Mouse (Mus musculus) MN1 (cell line): ENCODE data around the gene Limd1.

Experiments
- DNase-seq: peaks from one replicate; pipeline ENCODE4 v3.0.0-alpha.2; 2016; ENCODE audit warnings: low spot score

The Limd1 gene

DNA sequence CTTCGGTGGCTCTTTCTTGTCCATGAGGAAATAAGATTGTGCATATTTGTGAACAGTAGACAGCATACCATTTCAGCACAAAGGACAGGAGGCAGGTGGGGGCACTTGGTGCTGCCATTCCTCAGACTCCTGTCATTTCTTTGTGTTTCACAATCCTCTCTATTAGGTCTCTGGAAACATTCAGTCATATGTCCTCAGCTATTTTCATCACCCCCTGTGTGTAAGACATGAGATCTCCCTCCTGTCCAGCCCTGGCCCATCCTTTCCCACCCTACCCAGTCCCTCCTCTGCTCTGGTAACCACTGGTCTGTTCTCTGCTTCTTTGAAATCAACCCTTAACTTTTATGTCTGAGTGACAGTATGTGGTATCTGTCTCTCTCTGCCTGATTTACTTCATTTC is 5.1 kb downstream of the Limd1 start:
- DNase-seq: no peak

DNA sequence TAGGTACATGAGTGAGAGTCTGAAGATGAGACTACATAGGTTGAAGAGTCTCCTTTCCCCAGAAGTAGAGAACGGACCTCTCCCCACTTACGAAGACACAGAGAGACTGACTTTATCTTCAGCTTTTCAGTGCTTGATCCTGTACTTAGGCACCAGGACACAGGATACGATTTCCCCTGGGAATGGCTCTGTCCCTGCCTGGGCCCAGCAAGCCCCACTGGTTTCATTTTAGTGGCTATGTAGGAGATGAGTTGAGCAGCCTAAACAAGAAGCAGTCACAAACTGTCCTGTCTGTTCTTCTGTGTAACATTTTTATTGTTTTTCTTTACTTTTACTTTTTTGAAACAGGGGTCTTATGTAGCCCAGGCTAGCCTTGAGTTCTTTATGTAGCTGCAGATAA is 6.3 kb downstream of the Limd1 start:
- DNase-seq: no peak

DNA sequence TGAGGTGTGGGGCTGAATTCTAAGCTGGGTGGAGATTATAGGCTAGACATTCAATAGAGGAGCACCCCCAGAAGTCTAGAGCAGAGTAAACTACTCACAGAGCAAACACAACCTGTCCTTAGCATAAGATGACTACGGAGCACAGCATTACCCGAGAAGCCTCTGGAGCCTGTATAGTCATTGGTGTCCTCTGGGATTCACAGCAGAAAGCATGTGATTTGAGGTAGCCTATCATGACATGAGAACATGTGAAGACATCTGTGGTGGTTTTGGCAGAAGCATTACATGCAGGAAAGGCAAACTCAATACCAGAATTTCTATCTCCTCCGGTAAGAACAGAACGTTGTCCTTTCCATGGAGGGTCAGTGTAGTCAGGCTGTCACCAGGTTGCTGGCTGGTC is 7.1 kb downstream of the Limd1 start:
- no peak for DNase-seq

DNA sequence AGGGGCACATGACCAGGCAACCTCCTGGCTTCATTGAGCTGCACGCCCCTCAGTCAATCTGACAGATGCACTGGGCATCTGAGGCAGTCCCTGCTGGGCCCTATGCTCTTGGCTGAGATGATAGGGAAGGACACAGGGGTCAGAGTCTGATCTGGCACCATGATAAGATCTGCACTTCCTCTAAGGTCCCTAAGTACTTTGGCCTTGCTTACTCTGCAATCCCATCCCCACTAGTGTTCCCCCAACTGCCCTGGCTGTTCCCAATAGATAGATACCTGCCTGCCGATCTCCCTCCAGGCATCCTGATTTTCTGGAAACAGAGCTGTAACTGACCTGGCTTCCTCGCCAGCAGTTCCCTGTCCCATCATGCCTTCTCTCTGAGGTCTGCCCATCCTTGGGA is 8.1 kb downstream of the Limd1 start:
- no peak for DNase-seq

DNA sequence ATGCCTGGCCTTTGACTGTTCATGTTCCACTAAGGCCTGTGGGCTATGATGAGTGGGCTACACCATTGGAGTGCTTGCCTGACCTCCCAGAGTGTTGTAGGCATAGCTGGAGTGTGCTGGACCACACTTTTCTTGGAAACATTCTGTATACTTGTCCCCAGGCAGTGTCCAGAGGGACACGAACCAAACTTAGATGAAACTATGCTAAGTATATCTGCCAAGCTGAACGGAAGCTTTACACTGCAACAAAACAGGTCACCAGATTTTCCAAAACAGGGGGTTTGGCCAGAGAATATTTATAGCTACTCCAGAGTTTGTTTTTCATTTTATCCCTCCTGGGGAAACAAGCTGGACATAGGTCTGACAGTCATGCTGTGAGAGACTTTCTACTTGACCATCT is 10.6 kb downstream of the Limd1 start:
- no peak for DNase-seq

DNA sequence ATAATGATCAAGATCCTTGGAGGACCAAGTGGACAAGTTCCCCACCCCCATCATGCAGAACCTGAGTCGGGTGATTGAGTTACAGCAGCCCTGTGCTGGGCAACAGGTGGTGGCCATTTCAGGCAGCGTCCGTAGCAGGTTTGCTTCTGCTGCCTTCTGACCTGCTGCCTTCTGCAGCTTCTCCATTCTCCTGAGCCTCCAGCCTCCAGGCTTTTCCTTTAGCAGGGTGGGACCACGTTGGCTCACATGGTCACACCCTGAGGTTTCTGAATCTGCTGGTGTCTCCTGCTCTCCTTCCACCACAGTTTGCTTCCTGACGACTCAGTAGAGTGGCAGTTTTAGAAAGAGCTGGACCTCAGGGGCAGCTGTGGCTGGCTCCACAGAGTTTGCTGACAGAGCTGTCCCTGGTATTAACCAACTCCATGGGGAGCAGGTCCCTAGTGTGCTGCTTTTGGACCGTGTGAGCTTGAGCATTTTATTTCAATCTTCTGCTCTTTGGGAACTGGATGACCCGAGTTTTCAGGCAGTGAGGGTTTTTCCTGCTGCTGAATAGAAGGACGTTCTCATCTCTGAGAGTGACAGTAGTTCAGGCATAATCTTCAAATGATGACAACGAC is 11.3 kb downstream of the Limd1 start:
- no peak for DNase-seq

DNA sequence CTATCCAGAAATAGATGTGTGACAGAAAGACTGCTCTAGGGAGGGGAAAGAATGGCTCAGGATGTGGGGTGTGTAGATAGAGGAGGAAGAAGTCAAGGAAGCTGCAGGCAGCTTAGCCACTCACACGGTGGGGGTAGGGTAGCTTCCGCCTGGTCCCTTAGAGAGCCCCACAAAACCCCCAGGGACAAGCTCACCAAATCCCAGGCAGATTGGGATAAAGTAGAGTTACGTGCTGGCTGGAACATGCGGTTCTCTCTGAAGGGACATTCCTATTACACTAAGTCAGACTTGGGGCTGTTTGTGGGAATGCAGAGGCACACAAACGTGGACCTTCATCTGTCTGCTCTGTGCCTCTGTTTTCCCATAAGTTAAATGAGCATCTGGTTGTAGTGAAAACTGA is 12.4 kb downstream of the Limd1 start:
- no peak for DNase-seq

DNA sequence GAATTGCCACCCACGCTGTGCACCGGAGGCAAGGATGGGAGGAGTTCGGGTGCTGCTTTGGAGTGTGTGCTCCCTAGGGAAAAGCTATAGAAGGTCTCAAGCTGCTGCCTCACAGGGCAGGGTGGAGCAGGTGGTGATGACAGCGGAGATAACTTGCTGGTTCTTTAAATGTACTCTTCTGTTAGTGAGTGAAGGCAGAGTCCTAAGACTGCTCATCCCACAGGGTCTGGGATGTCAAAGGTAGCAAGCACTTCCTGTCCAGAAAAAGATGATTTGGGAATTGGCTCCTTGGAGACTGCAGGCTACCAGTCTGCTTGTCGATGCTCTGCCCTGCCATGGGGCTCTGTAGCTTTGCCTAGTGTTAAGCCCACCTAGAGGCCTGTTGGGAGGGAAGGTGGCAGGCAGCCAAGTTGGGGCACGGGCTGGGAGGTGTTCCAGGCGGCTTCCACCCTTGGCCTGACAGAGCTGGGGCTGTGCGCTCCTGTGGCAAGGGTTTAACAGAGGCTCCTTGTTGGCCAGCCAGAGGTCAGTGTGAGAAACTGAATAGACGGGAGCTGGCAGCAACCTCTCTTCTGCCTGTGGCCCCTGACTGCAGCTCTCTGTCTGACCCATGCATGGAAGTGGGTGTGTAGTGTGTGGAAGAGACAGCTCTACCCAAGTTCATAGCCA is 13.5 kb downstream of the Limd1 start:
- peak; percentile 52 for DNase-seq

DNA sequence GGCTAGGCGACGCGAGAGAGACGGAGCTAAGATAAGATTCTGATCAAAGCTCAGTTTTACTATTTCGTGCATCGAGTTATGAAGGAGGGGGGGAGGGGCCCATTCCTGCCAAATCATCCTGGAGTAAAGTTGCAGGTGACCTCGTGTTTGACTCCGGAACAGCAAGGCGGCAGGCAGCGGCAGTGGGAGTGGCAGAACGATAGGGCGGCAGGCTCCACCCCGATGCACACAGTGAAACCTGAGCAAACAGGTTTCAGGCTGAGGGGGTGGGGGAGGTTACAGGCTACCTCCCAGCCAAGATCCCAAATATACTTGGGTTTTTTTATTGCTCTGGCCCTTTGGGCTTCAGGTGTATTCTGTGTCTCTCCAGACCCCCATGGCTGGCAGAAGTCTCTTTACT is 18.2 kb downstream of the Limd1 start:
- no peak for DNase-seq

DNA sequence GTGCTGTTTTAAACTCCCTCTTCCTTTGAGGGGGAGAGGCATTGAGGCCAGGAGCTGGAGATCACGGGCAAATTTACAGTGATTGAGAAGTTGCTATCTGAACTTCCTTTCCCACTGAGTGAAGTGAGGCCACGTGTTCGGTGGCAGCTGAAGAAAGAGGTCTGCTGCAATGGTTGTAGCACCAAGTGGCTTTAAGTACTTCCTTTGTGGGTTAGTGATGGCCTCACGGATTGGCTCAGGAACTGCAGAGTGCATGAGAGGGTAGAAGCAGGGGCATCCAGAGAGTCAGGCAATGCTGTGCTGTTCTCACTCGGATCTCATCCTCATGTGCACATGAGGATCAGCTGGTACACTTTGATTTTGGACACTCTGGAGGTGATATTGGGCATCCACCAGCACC is 19.4 kb downstream of the Limd1 start:
- no peak for DNase-seq

DNA sequence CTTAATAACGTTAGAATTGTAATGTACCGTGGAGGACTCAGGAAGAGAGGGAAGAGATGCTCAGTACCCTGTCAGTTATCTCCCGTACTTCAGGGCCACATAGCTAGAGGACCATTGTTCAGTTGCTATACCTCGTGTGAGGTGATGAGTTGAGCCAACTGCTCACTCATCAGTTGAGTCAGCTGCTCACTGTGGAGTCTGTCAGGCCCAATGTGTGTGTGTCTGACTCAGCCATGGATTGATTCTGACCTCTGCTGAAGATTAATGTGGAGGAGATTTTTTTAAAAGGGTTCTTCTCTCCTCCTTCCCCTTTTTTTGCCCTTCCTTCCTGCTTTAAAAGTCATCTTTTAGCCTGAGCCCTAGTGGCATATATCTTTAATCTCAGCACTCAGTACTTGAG is 22.0 kb downstream of the Limd1 start:
- no peak for DNase-seq

DNA sequence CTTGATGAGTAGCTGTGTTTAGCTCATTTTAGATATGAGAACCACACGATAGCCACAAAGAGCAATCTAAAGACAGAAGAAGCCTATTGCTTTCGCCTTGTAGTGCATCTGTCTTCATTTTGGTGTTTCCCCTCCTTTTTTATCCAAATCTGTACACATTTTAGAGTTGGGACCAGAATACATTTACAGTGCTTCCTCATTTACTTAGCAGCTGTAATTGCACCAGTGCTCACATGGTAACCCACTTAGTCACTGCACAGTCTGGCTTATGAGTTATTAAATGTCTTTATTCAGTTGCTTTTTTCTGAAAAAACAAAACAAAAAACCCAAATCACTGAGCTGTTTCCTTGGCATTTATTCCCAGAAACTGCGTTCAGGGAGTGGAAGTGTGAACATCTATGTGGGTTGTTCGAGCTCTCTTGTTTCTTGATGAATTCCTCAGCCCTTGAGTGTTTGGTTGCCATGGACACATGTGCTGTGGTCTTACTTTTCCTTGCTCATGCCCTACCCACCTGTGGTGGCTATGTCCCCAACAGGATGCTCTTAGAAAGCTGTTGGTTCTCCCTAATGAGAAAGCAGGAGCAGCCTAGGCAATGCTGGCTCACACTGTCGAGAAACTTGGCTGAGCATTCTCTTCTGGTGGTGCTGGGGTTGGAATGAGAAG is 24.8 kb downstream of the Limd1 start:
- DNase-seq: no peak

DNA sequence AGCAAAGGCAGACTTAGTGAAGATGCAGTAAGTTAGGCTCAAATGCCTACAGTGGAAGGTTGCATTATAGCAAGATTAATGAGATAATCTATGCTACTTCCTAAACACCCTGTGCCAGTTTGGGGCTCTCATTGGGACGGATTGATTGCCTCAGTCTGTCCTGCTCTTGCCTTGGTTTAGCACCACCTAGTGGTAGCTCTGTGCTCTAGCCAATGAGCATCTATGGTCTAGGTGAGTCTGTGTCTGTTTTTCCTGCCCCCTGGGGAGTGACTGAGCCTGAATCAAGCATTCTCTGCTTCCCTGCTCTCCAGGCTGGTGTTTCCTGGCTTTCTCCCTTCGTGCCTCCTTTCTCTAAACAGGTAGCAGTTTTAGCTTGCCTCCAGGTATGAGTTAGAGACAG is 25.8 kb downstream of the Limd1 start:
- DNase-seq: peak; percentile 77

DNA sequence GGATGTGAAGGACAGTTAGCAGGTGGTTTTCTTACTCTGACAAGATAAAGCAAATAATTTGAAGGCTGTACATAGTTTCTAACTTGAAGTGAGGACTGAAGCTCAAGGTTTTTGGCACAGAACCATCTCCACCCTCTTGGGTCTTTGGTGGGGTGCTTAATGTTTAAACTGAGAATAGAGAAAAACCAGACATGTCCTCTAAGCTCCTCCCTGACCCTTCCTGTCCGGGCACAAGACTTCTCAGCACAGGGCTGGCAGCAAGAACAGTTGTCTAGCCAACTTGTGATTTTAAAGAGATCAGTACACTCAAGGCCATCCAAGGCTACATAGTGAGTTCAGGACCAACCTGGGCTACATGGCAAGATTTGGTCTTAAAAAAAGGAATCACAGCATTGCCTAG is 27.1 kb downstream of the Limd1 start:
- DNase-seq: no peak

DNA sequence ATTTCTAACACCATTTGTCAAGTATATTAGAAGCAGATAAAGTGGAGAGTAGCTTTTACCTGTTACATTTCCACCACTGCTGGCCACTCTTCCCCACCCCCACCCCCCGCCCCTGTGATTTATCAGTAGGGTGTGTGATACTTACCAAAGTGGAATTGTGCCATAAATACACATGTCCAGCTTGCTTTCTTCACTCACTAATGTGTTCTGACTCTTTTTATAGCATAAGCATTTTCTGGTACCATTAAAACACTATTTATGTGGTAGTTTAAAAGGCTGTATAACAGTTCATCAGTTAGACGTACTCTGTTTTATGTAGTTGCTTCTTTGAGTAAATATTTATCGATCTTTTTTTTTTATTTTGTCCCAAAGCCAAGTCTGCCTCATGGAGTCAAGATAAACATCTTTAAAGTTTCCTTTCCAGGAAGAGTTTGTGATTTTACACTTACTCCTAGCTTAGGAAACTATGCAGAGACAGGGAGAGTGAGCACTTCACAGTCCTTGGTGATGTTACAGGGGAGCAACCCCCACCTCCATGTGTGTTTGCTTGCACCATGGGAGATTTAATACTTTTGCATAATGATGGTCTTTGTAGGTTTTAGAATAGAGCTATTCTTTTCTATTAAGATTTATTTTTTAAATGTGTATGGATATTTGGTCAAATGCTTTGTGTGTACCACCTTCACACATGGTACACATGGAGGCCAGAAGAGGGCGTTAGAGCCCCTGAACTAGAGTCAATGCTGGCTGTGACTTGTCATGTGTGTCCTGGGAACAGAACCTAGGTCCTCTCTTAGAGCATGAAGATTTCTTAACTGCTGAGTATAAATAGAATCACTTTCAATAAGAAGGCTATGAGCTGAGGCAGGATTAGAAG is 28.0 kb downstream of the Limd1 start:
- DNase-seq: no peak

DNA sequence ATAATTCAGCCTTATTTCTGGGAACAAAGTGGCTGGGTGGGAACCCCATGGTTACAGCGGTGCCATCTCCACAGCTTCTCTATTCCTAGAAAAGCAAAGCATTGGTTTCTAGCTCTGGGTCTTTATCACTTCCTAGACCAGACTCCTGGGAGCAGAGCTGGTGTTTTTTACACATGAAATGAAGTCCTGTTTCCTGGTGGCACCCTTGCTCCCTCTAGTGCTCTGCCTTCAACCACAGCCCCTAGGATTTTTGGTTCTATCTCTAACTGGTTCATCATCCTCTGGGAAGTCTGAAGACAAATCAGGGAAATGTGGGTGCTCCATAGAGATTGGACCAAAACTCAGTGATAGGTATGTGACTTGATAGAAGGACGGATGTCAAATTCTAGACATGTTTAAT is 28.9 kb downstream of the Limd1 start:
- DNase-seq: peak; percentile 31

DNA sequence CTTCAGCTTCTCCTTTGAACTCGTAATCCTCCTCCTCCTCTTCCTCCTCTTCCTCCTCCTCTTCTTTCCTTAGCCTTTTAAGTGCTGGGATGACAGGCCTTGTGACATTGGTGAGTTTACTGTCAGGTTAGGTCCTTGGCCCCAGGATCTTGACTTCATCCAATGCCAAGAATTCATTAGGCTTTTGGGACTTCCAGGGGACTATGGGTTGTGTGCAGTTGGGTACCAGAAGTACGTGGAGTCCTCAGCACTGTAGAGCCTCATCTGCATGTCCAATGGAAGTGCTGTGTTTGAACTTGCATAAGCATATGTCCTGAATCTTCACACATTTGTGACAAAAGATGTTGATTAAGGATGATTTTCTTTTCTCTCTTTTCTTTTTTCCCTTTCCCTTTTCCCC is 30.5 kb downstream of the Limd1 start:
- no peak for DNase-seq

DNA sequence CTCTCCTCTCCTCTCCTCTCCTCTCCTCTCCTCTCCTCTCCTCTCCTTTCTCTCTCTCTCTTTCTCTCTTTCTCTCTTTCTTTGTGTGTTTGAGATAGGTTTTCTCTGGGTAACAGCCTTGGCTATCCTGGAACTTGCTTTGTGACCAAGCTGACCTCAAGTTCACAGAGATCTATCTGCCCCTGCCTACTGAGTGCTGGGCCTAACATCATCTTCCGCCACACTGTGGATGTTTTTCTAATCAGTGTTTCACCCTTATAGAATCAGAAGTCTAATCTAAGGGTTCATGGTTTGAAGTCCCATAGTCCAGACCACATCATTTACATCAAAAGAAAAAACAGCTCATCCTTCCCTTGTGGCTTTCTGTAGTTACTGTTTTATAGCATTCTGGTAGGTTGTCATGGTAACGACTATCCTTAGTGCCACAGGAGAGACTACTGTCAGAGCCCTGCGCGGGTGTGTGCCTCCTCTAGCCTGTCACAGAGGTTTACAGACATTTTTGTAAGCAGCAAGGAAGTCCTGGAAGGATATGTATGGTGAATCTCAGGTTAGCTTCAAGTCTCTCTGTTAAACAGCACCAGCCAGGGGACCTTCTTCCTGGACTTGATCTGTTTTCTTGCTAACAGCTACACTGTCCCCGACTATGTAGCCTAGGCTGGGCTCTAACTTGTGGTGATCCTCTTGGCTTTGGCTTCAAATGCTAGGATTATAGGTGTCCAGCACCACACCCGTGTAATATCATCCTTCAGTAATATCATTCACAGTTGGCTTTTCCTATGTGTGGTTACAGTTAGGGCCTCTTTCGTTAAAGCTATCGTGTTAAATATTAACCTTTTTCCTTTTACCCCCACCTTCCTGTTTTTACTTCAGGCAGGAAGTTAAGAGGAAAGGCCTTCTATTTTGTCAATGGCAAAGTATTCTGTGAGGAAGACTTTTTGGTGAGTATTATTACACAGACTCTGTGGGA is 31.4 kb downstream of the Limd1 start:
- DNase-seq: peak; percentile 30

DNA sequence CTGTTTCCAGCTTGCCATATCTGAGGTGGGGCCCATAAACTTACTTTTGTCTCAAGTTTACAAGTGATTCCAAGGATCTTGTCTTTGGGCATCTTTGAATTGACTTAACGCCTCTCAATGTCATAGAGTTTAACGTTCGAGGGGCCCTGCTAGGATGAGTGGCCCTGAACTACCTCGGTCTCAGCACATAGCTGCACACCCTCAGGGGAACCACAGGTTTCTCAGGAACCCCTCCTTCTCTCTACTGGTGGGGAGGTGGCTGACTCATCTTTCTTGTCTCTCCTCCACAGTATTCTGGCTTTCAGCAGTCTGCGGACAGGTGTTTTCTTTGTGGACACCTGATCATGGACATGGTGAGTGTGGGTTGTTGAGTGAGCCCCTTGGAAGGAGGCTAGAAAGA is 32.4 kb downstream of the Limd1 start:
- DNase-seq: no peak

DNA sequence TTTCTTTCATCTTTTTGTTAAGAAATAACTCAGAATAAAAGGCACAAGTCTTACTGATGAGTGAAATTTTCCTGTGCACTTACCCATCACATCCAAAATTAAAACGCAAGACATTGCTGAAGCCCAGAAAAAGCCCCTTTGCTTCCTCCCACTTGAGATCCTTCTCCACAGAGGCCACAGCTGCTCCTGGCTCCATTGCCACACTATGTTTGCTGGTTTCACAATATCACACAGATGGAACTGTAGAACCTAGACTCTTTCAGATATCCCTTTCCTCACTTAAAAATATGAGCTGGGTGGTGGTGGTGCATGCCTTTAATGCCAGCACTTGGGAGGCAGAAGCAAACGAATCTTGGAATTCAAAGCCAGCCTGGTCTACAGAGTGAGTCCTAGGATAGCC is 34.0 kb downstream of the Limd1 start:
- no peak for DNase-seq

DNA sequence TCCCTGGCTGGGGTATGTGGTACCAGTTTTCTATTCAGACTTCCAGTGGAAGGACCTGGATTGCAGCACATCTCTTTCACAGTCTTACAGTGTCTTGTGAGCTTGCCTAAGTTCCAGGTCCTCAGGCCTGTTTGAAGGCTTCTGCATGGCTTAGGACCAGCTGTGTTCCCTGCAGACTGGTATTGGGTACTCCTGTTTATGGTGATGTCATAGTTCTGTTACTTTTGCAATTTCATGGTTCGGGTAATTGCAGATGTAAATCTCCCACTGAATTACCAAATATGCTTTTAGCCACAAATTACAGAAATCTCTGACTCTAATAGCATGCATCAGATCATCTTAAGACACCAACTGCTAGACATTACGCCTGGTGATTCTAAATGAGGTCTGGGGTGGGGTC is 36.6 kb downstream of the Limd1 start:
- DNase-seq: peak; percentile 67
